Mouse (Mus musculus): ENCODE results near the gene Zcchc2. TPM values are rescaled to one million over a fixed set of nuclear protein-coding genes. Genes with fewer than 3 reads are reported as not detected.

The Zcchc2 gene
- total and polyA plus RNA-seq, 3 experiments = 10.3 to 25.0 (median 19.1) TPM

- Histone ChIP-seq H3K27me3 (ENCODE audit: control insufficient read depth in 1 of 2, insufficient read depth in 2 of 2, low read length in 2 of 2) (0 out of 4 replicates have a peak, but pooled peaks cover 0 to 1% of the 10 kb centered on the region in 2 experiments), H3K4me3 (ENCODE audit: control insufficient read depth in 1 of 2, insufficient read depth in 1 of 2, low read depth in 2 of 2, low read length in 2 of 2) (no peak overlapping the region), H3K79me2 (ENCODE audit: control insufficient read depth, insufficient read depth, low read length, poor library complexity) (no peaks in the 10 kb centered on the region), H3K4me1 (ENCODE audit: control insufficient read depth in 1 of 2, insufficient read depth in 2 of 2, low read length in 2 of 2) (no peaks in the 10 kb centered on the region), H3K9me3 (replicated peaks; ENCODE audit: insufficient read depth, low read length) (no peaks in the 10 kb centered on the region), H3K9ac (ENCODE audit: control insufficient read depth, low read depth, low read length, poor library complexity, severe bottlenecking) (no peak overlapping the region), H3K36me3 (ENCODE audit: control insufficient read depth in 1 of 2, insufficient read depth in 2 of 2, low read length in 2 of 2) (no peaks in the 10 kb centered on the region), H3K27ac (ENCODE audit: control insufficient read depth, low read depth, low read length) (no peak overlapping the region)
- DNase-seq (ENCODE audit: low read depth, low spot score) = no peak
- TF ChIP-seq RAD21 (IDR thresholded peaks at IDR 0.05; ENCODE audit: low read depth, low read length) = no peak
- TF ChIP-seq MAFK (IDR thresholded peaks at IDR 0.05; ENCODE audit: borderline replicate concordance, low read depth, low read length) = no peak
- no peak for TF ChIP-seq RCOR1 (IDR thresholded peaks at IDR 0.05; ENCODE audit: low read depth, low read length)
- no peak for TF ChIP-seq ZNF384 (IDR thresholded peaks at IDR 0.05; ENCODE audit: low read depth, low read length)
- no peak for TF ChIP-seq CHD2 (IDR thresholded peaks at IDR 0.05; ENCODE audit: low read length)
- TF ChIP-seq CHD1 (IDR thresholded peaks at IDR 0.05; ENCODE audit: low read depth, low read length) = no peak
- no peak for TF ChIP-seq ETS1 (IDR thresholded peaks at IDR 0.05; ENCODE audit: low read depth, low read length)
- TF ChIP-seq TCF12 (IDR thresholded peaks at IDR 0.05; ENCODE audit: low read depth, low read length) = no peak
- no peak for TF ChIP-seq POLR2A (IDR thresholded peaks at IDR 0.05; ENCODE audit: control insufficient read depth in 1 of 2, insufficient read depth in 1 of 2, low read depth in 1 of 2, low read length in 2 of 2, poor library complexity in 1 of 2)
- TF ChIP-seq ZC3H11A (IDR thresholded peaks at IDR 0.05; ENCODE audit: low read depth, low read length) = no peak
- TF ChIP-seq E2F4 (IDR thresholded peaks at IDR 0.05; ENCODE audit: borderline replicate concordance, low read depth, low read length) = no peak
- no peak for TF ChIP-seq SIN3A (IDR thresholded peaks at IDR 0.05; ENCODE audit: low read length)
Observed at GRCm38 (mm10) chr1:106072071-106072440, 81.8 kb downstream of the Zcchc2 start.

- no peak overlapping the region for H3K9ac ChIP-seq (ENCODE audit: control insufficient read depth, low read depth, low read length, poor library complexity, severe bottlenecking)
- no peaks in the 10 kb centered on the region for H3K79me2 ChIP-seq (ENCODE audit: control insufficient read depth, insufficient read depth, low read length, poor library complexity)
- H3K9me3 ChIP-seq (replicated peaks; ENCODE audit: insufficient read depth, low read length) = no peaks in the 10 kb centered on the region
- H3K27me3 ChIP-seq (ENCODE audit: control insufficient read depth in 1 of 2, insufficient read depth in 2 of 2, low read length in 2 of 2) = 0 out of 4 replicates have a peak, but pooled peaks cover 0 to 1% of the 10 kb centered on the region in 2 experiments
- H3K27ac ChIP-seq (ENCODE audit: control insufficient read depth, low read depth, low read length) = no peak overlapping the region
- DNase-seq (ENCODE audit: low read depth, low spot score) = no peak
- TF ChIP-seq MEF2A (IDR thresholded peaks at IDR 0.05; ENCODE audit: extremely low read depth, insufficient replicate concordance, low read depth, low read length, poor library complexity, severe bottlenecking) (no peak), ZNF384 (IDR thresholded peaks at IDR 0.05; ENCODE audit: low read depth, low read length) (no peak), MXI1 (IDR thresholded peaks at IDR 0.05; ENCODE audit: low read depth, low read length) (no peak), NRF1 (IDR thresholded peaks at IDR 0.05; ENCODE audit: insufficient read depth, low read depth, low read length, poor library complexity, severe bottlenecking) (no peak), MAZ (IDR thresholded peaks at IDR 0.05; ENCODE audit: low read depth, low read length) (no peak)
- no peak overlapping the region for H3K4me3 ChIP-seq (ENCODE audit: control insufficient read depth in 1 of 2, insufficient read depth in 1 of 2, low read depth in 2 of 2, low read length in 2 of 2)
- H3K4me1 ChIP-seq (ENCODE audit: control insufficient read depth in 1 of 2, insufficient read depth in 2 of 2, low read length in 2 of 2) = no peaks in the 10 kb centered on the region
- H3K36me3 ChIP-seq (ENCODE audit: control insufficient read depth in 1 of 2, insufficient read depth in 2 of 2, low read length in 2 of 2) = no peaks in the 10 kb centered on the region
Observed at GRCm38 (mm10) chr1:106073166-106073565, 83.0 kb downstream of the Zcchc2 start.

All from MEL (cell line).